Mouse (Mus musculus) ES-E14 (cell line): ENCODE data around the gene Krt15. TPM values are rescaled to one million over a fixed set of nuclear protein-coding genes. Genes with fewer than 3 reads are reported as not detected.
A peak's percentile ranks its signal among the peaks of the same experiment; 100 is the strongest.

Experiments
- DNase-seq: peaks from one replicate; pipeline ENCODE4 v3.0.0-alpha.2; 2013; ENCODE audit warnings: low read depth, low spot score
- H3K27ac ChIP-seq: 2 replicates; pipeline ENCODE4 v1.5.1; 2012; ENCODE audit warnings: low read depth, mild to moderate bottlenecking, low read length, moderate library complexity, mixed read lengths; ENCODE audit not compliant: poor library complexity, insufficient read depth, severe bottlenecking
- H3K36me3 ChIP-seq: 2 replicates; pipeline ENCODE4 v1.6.1; 2012; ENCODE audit warnings: mild to moderate bottlenecking, low read length, moderate library complexity, mixed read lengths; ENCODE audit not compliant: control insufficient read depth, poor library complexity, insufficient read depth, severe bottlenecking
- H3K4me1 ChIP-seq, 2 experiments: fragments of 150-350 bp in 1 of 2; sonication (generic) in 1 of 2; 2 replicates each; pipeline ENCODE4 v1.6.1; 2012; ENCODE audit warnings: low read length in 2 of 2, mild to moderate bottlenecking in 1 of 2, mixed read lengths in 1 of 2; ENCODE audit not compliant: control insufficient read depth in 2 of 2, insufficient read depth in 2 of 2, poor library complexity in 1 of 2
- H3K4me3 ChIP-seq, 2 experiments: fragments of 150-350 bp in 1 of 2; sonication (generic) in 1 of 2; 2 replicates each; pipeline ENCODE4 v1.5.1; 2012; ENCODE audit warnings: low read length in 2 of 2, low read depth in 1 of 2, mild to moderate bottlenecking in 1 of 2, mixed read lengths in 1 of 2; ENCODE audit not compliant: insufficient read depth in 1 of 2, poor library complexity in 1 of 2, severe bottlenecking in 1 of 2
- H3K9ac ChIP-seq: 2 replicates; pipeline ENCODE4 v1.6.1; 2012; ENCODE audit warnings: low read depth, mild to moderate bottlenecking, low read length, mixed read lengths; ENCODE audit not compliant: poor library complexity, insufficient read depth, severe bottlenecking
- H3K9me3 ChIP-seq: fragments of 150-350 bp; sonication (generic); 2 replicates; pipeline ENCODE4 v1.6.1; 2012; ENCODE audit warnings: low read depth, mild to moderate bottlenecking, low read length; ENCODE audit not compliant: control insufficient read depth, insufficient read depth
- CHD2 ChIP-seq: IDR thresholded peaks from 2 replicates; pipeline ENCODE4 v1.6.1; 2014; ENCODE audit warnings: mild to moderate bottlenecking, low read depth, low read length, inconsistent platforms
- HCFC1 ChIP-seq: IDR thresholded peaks from 2 replicates; pipeline ENCODE4 v1.6.1; 2012; ENCODE audit warnings: low read length, inconsistent platforms, borderline replicate concordance; ENCODE audit not compliant: insufficient read depth
- MAFK ChIP-seq: IDR thresholded peaks from 2 replicates; pipeline ENCODE4 v1.6.1; 2014; ENCODE audit warnings: mild to moderate bottlenecking, low read depth, low read length, inconsistent platforms; ENCODE audit not compliant: insufficient read depth
- ZC3H11A ChIP-seq: IDR thresholded peaks from 2 replicates; pipeline ENCODE4 v1.6.1; 2012; ENCODE audit warnings: low read depth, mild to moderate bottlenecking, inconsistent platforms, low read length, borderline replicate concordance
- ZNF384 ChIP-seq: IDR thresholded peaks from 2 replicates; pipeline ENCODE4 v1.6.1; 2012; ENCODE audit warnings: low read depth, low read length, inconsistent platforms
- in situ Hi-C, 2 experiments: fragments of 600-800 bp; cut with MboI; formaldehyde crosslinking; loops; one replicate each; pipeline ENCODE4 v1.15.1; 2025; ENCODE audit warnings: low sequenced_read_pairs in 2 of 2, inconsistent platforms in 1 of 2; ENCODE audit not compliant: unreplicated experiment in 2 of 2
- total RNA-seq: library from RNA; depleted of rRNA; stranded (reverse); fragments of 300-350 nt; gene quantifications from 2 replicates; pipeline ENCODE4 v1.2.3, GENCODE M21; 2012

Gene Krt15
- total RNA-seq, 1 experiment = 0.36 TPM

GRCm38 (mm10) chr11:100168765-100169762 lies 33.3 kb upstream of the Krt15 start:
- in situ Hi-C loops = no loop called here
- no peak overlapping the region for H3K27ac ChIP-seq
- no peak for TF ChIP-seq CHD2
- TF ChIP-seq HCFC1 = no peak
- peak; percentile 93; the same call in 1 of the 2 replicates for TF ChIP-seq ZC3H11A
- TF ChIP-seq MAFK = no peak
- no peak for TF ChIP-seq ZNF384

GRCm38 (mm10) chr11:100168071-100168470 lies 32.3 kb upstream of the Krt15 start:
- no peak for DNase-seq
- peaks cover 0 to 6% of the 10 kb centered on the region in 2 experiments; a peak in 1 of 4 replicates for H3K4me1 ChIP-seq
- H3K9ac ChIP-seq = no peak overlapping the region
- H3K9me3 ChIP-seq = no peaks in the 10 kb centered on the region
- TF ChIP-seq HCFC1 (no peak), CHD2 (no peak), MAFK (no peak), ZC3H11A (no peak), ZNF384 (no peak)
- no peaks in the 10 kb centered on the region for H3K36me3 ChIP-seq
- in situ Hi-C loops = no loop called here
- H3K27ac ChIP-seq = no peak overlapping the region
- no peak overlapping the region for H3K4me3 ChIP-seq

More at GRCm38 (mm10) chr11:100168765-100169762, 33.3 kb upstream of the Krt15 start:
- Histone ChIP-seq H3K9me3 (no peaks in the 10 kb centered on the region), H3K36me3 (no peaks in the 10 kb centered on the region), H3K4me1 (peaks cover 0 to 6% of the 10 kb centered on the region in 2 experiments; a peak in 1 of 4 replicates), H3K4me3 (no peak overlapping the region), H3K9ac (no peak overlapping the region)
- DNase-seq = peak; percentile 69

- Histone ChIP-seq H3K4me1 (peaks cover 0 to 6% of the 10 kb centered on the region in 2 experiments; a peak in 1 of 4 replicates), H3K9ac (no peak overlapping the region), H3K27ac (no peak overlapping the region), H3K4me3 (no peak overlapping the region), H3K9me3 (no peaks in the 10 kb centered on the region), H3K36me3 (no peaks in the 10 kb centered on the region)
- no peak for DNase-seq
- in situ Hi-C loops = no loop called here
- TF ChIP-seq CHD2 = no peak
- no peak for TF ChIP-seq ZC3H11A
- no peak for TF ChIP-seq HCFC1
- TF ChIP-seq ZNF384 = no peak
- TF ChIP-seq MAFK = no peak
Measured at GRCm38 (mm10) chr11:100164392-100164791, 28.7 kb upstream of the Krt15 start.

GRCm38 (mm10) chr11:100157908-100158477 lies 22.3 kb upstream of the Krt15 start:
- no peak overlapping the region for H3K4me3 ChIP-seq
- H3K27ac ChIP-seq = no peak overlapping the region
- DNase-seq = no peak
- no peaks in the 10 kb centered on the region for H3K9me3 ChIP-seq
- TF ChIP-seq ZC3H11A = no peak
- no peak for TF ChIP-seq HCFC1
- no peak for TF ChIP-seq MAFK
- no peak for TF ChIP-seq ZNF384
- in situ Hi-C loops = no loop called here
- H3K36me3 ChIP-seq = no peaks in the 10 kb centered on the region
- peaks cover 0 to 9% of the 10 kb centered on the region in 2 experiments; a peak in 2 of 4 replicates for H3K4me1 ChIP-seq
- no peak overlapping the region for H3K9ac ChIP-seq
